Mouse (Mus musculus) MEL (cell line): ENCODE results near the gene Erp29.

Source experiments
- CTCF ChIP-seq, 3 experiments: IDR thresholded peaks in 2 of 3; conservative IDR thresholded peaks in 1 of 3; 2 replicates each; pipeline ENCODE4 v1.5.1; 2011 to 2012; ENCODE audit warnings: low read length in 3 of 3, low read depth in 2 of 3, mild to moderate bottlenecking in 2 of 3, improper control_type of control experiment in 1 of 3, inconsistent platforms in 1 of 3, mixed read lengths in 1 of 3, moderate library complexity in 1 of 3; ENCODE audit not compliant: control insufficient read depth in 1 of 3, insufficient read depth in 1 of 3, poor library complexity in 1 of 3, severe bottlenecking in 1 of 3
- EP300 ChIP-seq, 2 experiments: IDR thresholded peaks; 2 replicates each; pipeline ENCODE4 v1.6.1; 2011; ENCODE audit warnings: improper control_type of control experiment in 2 of 2, low read length in 2 of 2, low read depth in 1 of 2, mild to moderate bottlenecking in 1 of 2
- MAZ ChIP-seq: IDR thresholded peaks from 2 replicates; pipeline ENCODE4 v1.6.1; 2012; ENCODE audit warnings: low read depth, mild to moderate bottlenecking, inconsistent platforms, low read length, improper control_type of control experiment

GRCm38 (mm10) chr5:121393402-121393801 lies 58.9 kb downstream of the Erp29 start:
- TF ChIP-seq MAZ (no peak), CTCF (IDR thresholded peaks at IDR 0.05 in 2 of 3, conservative IDR thresholded peaks at IDR 0.05 in 1 of 3; ENCODE audit: control insufficient read depth in 1 of 3, insufficient read depth in 1 of 3, low read depth in 2 of 3, low read length in 3 of 3, poor library complexity in 1 of 3, severe bottlenecking in 1 of 3) (no peak), EP300 (IDR thresholded peaks at IDR 0.05; ENCODE audit: low read depth in 1 of 2, low read length in 2 of 2) (no peak)
